Mouse (Mus musculus) heart, postnatal 0 days (tissue): ENCODE measurements at regions not wholly inside any gene's neighbourhood (a gene's known extent, or its start where the extent isn't known, plus 50 kb on each side); places are given as distances from the start of the nearest gene placed in this dataset.

Experiments
- ATAC-seq: fragments of 200-750 bp; cut with Nextera tagmentation; 2 replicates; pipeline ENCODE4 v1.8.0; 2017; ENCODE audit warnings: low read depth, moderate number of reproducible peaks, moderate library complexity; ENCODE audit not compliant: insufficient read depth
- DNase-seq: peaks from one replicate; pipeline ENCODE4 v3.0.0-alpha.2; 2016; ENCODE audit warnings: low spot score
- H3K27ac ChIP-seq: fragments of 300-500 bp; sonication (generic); 2 replicates; pipeline ENCODE4 v1.5.1; 2014; ENCODE audit warnings: low read depth, mild to moderate bottlenecking
- H3K27me3 ChIP-seq: fragments of 300-500 bp; sonication (generic); 2 replicates; pipeline ENCODE4 v1.6.1; 2014; ENCODE audit warnings: low read length, mixed read lengths; ENCODE audit not compliant: control insufficient read depth, insufficient read depth
- H3K36me3 ChIP-seq: fragments of 300-500 bp; sonication (generic); replicated peaks from 2 replicates; pipeline ENCODE4 v1.6.1; 2014; ENCODE audit warnings: low read length, mixed read lengths; ENCODE audit not compliant: control insufficient read depth, insufficient read depth
- H3K4me1 ChIP-seq: fragments of 300-500 bp; sonication (generic); 2 replicates; pipeline ENCODE4 v1.6.1; 2014; ENCODE audit warnings: antibody characterized with exemption; ENCODE audit not compliant: control insufficient read depth, insufficient read depth
- H3K4me2 ChIP-seq: fragments of 300-500 bp; sonication (generic); 2 replicates; pipeline ENCODE4 v1.6.1; 2014; ENCODE audit warnings: low read depth, mild to moderate bottlenecking, low read length, moderate library complexity
- H3K4me3 ChIP-seq: fragments of 300-500 bp; sonication (generic); 2 replicates; pipeline ENCODE4 v1.5.1; 2014; ENCODE audit warnings: low read depth, low read length
- H3K9ac ChIP-seq: fragments of 300-500 bp; sonication (generic); replicated peaks from 2 replicates; pipeline ENCODE4 v1.6.1; 2014; ENCODE audit warnings: low read depth, low read length, mixed read lengths
- H3K9me3 ChIP-seq: fragments of 300-500 bp; sonication (generic); replicated peaks from 2 replicates; pipeline ENCODE4 v1.6.1; 2016; ENCODE audit warnings: low read length; ENCODE audit not compliant: control insufficient read depth
- CTCF ChIP-seq: IDR thresholded peaks from 2 replicates; pipeline ENCODE4 v1.5.1; 2016; ENCODE audit warnings: antibody characterized with exemption, control low read depth, low read depth
- EP300 ChIP-seq: IDR thresholded peaks from 2 replicates; pipeline ENCODE4 v1.6.1; 2016; ENCODE audit warnings: antibody characterized with exemption, low read depth
- WGBS: fragments of 180-500 bp; shearing (Covaris S2); extraction: QIAGEN DNeasy Blood & Tissue Kit; methylation state at CpG from one replicate; pipeline ENCODE4 v1.1.7; 2014; 5-methylcytosine and 5-hydroxymethylcytosine counted together

DNA sequence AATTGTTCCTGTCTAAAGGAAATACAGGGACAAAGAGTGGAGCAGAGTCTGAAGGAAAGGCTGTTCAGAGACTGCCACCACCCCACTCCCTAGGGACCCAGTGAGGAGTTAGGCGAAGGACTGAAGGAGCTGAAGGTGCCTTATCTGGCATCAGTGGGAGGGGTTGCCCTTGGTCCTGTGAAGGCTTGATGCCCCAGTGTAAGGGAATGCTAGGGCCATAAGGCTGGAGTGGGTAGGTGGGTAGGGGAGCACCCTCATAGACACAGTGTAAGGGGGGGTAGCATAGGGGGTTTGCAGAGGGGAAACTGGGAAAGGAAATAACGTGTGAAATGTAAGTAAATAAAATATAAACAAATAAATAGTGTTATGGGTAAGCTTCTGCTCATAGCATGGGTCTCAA, 420.7 kb downstream of the Lrriq3 start:
- Histone ChIP-seq H3K4me1 (no peaks in the 10 kb centered on the region), H3K4me3 (no peak overlapping the region), H3K9me3 (no peaks in the 10 kb centered on the region), H3K9ac (no peak overlapping the region), H3K4me2 (no peak overlapping the region), H3K27me3 (no peaks in the 10 kb centered on the region), H3K36me3 (no peaks in the 10 kb centered on the region), H3K27ac (no peak overlapping the region)
- 58% methylated on average over 2 of the region's 2 CpGs for WGBS
- no peak for DNase-seq
- no peak for ATAC-seq
- TF ChIP-seq CTCF (no peak), EP300 (no peak)

DNA sequence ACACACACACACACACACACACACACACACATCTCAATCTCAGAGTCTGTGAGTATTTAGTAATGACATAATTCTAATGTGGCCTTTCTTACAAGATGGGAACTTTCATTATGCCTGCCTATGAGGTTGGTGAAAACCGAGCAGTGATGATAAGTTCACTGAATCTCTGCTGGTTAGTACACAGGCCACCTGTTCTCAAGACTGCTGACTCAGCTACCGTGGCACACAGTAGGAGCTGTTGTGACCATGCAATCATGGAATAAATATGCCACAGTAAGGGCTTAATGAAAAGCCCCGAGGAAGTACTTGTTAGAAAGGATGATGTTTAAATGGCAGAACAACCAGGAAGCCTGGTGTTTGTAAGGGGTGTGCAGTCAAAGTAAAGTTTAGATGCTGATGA, 436.1 kb downstream of the Lrriq3 start:
- TF ChIP-seq CTCF = no peak
- no peak for TF ChIP-seq EP300
- Histone ChIP-seq H3K4me2 (no peak overlapping the region), H3K4me1 (no peaks in the 10 kb centered on the region), H3K27me3 (no peaks in the 10 kb centered on the region), H3K9me3 (no peaks in the 10 kb centered on the region), H3K4me3 (no peak overlapping the region), H3K27ac (no peak overlapping the region), H3K36me3 (no peaks in the 10 kb centered on the region), H3K9ac (no peak overlapping the region)
- WGBS = 47% methylated on average over 3 of the region's 3 CpGs
- DNase-seq (no peak), ATAC-seq (no peak)

DNA sequence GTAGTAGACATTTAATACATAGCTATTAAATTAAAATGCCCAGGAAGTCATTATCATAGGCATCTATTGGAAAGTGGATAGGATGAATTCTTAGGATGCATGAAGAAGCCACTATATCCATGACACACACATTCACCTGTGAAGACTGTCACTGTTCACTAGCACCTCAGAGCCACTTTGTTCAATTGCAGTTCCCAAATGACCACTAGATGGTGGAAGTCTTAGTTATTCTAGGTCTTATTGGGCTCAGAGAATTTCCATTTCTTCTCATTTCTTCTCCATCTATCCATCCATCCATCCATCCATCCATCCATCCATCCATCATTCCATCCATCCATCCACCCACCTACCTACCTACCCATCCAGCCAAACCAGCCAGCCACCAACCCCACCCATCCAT, 437.6 kb downstream of the Lrriq3 start:
- no peak overlapping the region for H3K4me3 ChIP-seq
- DNase-seq = no peak
- no peak overlapping the region for H3K4me2 ChIP-seq
- H3K36me3 ChIP-seq = no peaks in the 10 kb centered on the region
- TF ChIP-seq EP300 (no peak), CTCF (no peak)
- H3K9ac ChIP-seq = no peak overlapping the region
- no peaks in the 10 kb centered on the region for H3K4me1 ChIP-seq
- no peak overlapping the region for H3K27ac ChIP-seq
- H3K27me3 ChIP-seq = no peaks in the 10 kb centered on the region
- ATAC-seq = no peak
- H3K9me3 ChIP-seq = no peaks in the 10 kb centered on the region

DNA sequence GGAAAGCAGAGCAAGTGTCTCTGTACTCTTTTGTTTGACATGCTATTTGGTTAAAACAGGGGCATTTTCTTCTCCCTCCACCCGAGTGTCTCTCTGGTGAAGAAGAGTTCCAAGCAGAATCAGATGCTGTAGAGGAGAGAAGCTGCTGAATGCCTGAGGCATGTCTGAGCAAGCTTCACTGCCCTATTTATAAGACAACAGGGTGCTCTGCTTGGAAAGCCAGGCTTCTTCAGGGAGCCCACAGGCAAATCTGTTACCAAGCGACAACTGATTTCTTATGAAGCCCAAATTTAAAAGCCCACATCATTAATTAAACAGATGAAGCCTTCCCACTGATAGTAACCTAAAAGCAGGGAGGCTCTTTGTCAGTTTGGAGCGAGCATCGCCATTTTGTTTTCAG, 438.8 kb downstream of the Lrriq3 start:
- TF ChIP-seq EP300 = no peak
- no peak for TF ChIP-seq CTCF
- Histone ChIP-seq H3K9me3 (no peaks in the 10 kb centered on the region), H3K9ac (no peak overlapping the region), H3K36me3 (no peaks in the 10 kb centered on the region), H3K4me2 (no peak overlapping the region), H3K27me3 (no peaks in the 10 kb centered on the region), H3K27ac (no peak overlapping the region), H3K4me3 (no peak overlapping the region), H3K4me1 (no peaks in the 10 kb centered on the region)
- DNase-seq (no peak), ATAC-seq (no peak)
- WGBS = 86% methylated on average over 4 of the region's 4 CpGs

DNA sequence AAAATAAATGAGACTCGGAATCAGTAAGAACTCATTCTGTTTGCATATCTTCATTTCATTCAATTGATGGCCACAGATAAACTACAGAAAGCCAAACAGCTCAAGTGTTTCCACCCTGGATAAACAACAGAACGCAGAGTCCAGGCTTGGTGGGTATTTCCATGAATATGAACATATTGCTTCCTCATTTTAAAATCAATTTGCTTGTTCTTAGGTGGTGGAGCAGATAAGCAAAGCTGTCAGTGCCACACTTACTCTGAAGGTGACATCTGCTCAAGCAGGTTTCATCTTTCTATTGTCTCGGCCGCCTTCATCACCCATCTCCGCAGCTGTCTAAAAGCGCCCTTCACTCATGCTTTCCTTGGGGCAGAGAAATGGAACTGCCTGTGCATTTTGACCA, 455.0 kb downstream of the Lrriq3 start:
- H3K27me3 ChIP-seq = no peaks in the 10 kb centered on the region
- ATAC-seq (no peak), DNase-seq (no peak)
- no peak overlapping the region for H3K4me2 ChIP-seq
- no peaks in the 10 kb centered on the region for H3K36me3 ChIP-seq
- H3K9ac ChIP-seq = no peak overlapping the region
- 75% methylated on average over 6 of the region's 6 CpGs for WGBS
- TF ChIP-seq EP300 = no peak
- TF ChIP-seq CTCF = no peak
- H3K9me3 ChIP-seq = no peaks in the 10 kb centered on the region
- no peaks in the 10 kb centered on the region for H3K4me1 ChIP-seq
- H3K27ac ChIP-seq = no peak overlapping the region
- H3K4me3 ChIP-seq = no peak overlapping the region

DNA sequence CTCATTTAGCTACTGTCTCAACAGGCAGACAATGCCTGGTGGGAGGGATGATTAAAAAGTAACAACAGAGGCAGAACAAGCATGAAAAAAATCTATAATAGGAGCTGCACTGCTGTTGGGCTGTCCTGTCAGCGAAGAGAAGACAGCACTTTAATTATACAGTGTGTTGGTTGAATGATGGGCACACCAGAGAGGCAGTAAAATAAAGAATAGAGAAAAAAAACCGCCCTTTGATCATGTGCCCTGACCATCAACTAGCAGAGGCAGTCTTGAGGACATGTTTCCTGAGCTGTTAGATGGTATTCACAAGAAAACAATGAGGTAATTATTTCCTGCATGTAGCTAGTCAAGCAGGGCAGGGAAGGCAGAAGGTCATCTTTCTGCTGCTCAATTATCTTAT, 483.9 kb downstream of the Lrriq3 start:
- Histone ChIP-seq H3K4me1 (no peaks in the 10 kb centered on the region), H3K27me3 (no peaks in the 10 kb centered on the region), H3K4me2 (no peak overlapping the region), H3K4me3 (no peak overlapping the region), H3K27ac (no peak overlapping the region), H3K9ac (no peak overlapping the region), H3K9me3 (no peaks in the 10 kb centered on the region), H3K36me3 (no peaks in the 10 kb centered on the region)
- WGBS = 38% methylated on average over 2 of the region's 2 CpGs
- ATAC-seq (no peak), DNase-seq (no peak)
- no peak for TF ChIP-seq EP300
- no peak for TF ChIP-seq CTCF
